Mouse (Mus musculus) midbrain, postnatal 0 days (tissue): Measurements from ENCODE around the gene Clca3a1. TPM values are rescaled to one million over a fixed set of nuclear protein-coding genes. Genes with fewer than 3 reads are reported as not detected.

Source experiments
- ATAC-seq: fragments of 200-750 bp; cut with Nextera tagmentation; 2 replicates; pipeline ENCODE4 v1.8.0; 2017; ENCODE audit warnings: moderate number of reproducible peaks, mild to moderate bottlenecking, moderate TSS enrichment, moderate library complexity; ENCODE audit not compliant: low FRiP score
- DNase-seq: peaks from one replicate; pipeline ENCODE4 v3.0.0-alpha.2; 2015; ENCODE audit warnings: low spot score
- H3K27ac ChIP-seq: fragments of 300-500 bp; sonication (generic); 2 replicates; pipeline ENCODE4 v1.5.1; 2014; ENCODE audit warnings: low read depth, mild to moderate bottlenecking, low read length, mixed read lengths
- H3K27me3 ChIP-seq: fragments of 300-500 bp; sonication (generic); 2 replicates; pipeline ENCODE4 v1.6.1; 2014; ENCODE audit warnings: low read length, control low read depth, mixed read lengths; ENCODE audit not compliant: insufficient read depth
- H3K36me3 ChIP-seq: fragments of 300-500 bp; sonication (generic); 2 replicates; pipeline ENCODE4 v1.6.1; 2014; ENCODE audit warnings: low read length, control low read depth, mixed read lengths; ENCODE audit not compliant: insufficient read depth
- H3K4me1 ChIP-seq: fragments of 300-500 bp; sonication (generic); 2 replicates; pipeline ENCODE4 v1.6.1; 2014; ENCODE audit warnings: mild to moderate bottlenecking, control low read depth, antibody characterized with exemption, low read length, mixed read lengths; ENCODE audit not compliant: insufficient read depth
- H3K4me2 ChIP-seq: fragments of 300-500 bp; sonication (generic); 2 replicates; pipeline ENCODE4 v1.6.1; 2014; ENCODE audit warnings: low read depth, mild to moderate bottlenecking, low read length, mixed read lengths; ENCODE audit not compliant: poor library complexity, severe bottlenecking
- H3K4me3 ChIP-seq: fragments of 300-500 bp; sonication (generic); 2 replicates; pipeline ENCODE4 v1.5.1; 2014; ENCODE audit warnings: low read depth, mild to moderate bottlenecking, low read length, moderate library complexity
- H3K9ac ChIP-seq: fragments of 300-500 bp; sonication (generic); replicated peaks from 2 replicates; pipeline ENCODE4 v1.6.1; 2014; ENCODE audit warnings: mild to moderate bottlenecking, low read length, moderate library complexity, mixed read lengths; ENCODE audit not compliant: poor library complexity, severe bottlenecking
- H3K9me3 ChIP-seq: fragments of 300-500 bp; sonication (generic); 2 replicates; pipeline ENCODE4 v1.6.1; 2016; ENCODE audit warnings: low read length, control low read depth
- CTCF ChIP-seq: IDR thresholded peaks from 2 replicates; pipeline ENCODE4 v1.5.1; 2016; ENCODE audit warnings: antibody characterized with exemption, mild to moderate bottlenecking
- WGBS: fragments of 180-500 bp; shearing (Covaris S2); extraction: QIAGEN DNeasy Blood & Tissue Kit; methylation state at CpG from one replicate; pipeline ENCODE4 v1.1.7; 2014; 5-methylcytosine and 5-hydroxymethylcytosine counted together
- polyA plus RNA-seq: library from polyadenylated mRNA; unstranded; fragments of >200 nt; fragmentation: Nextera tagmentation; extraction: Ambion mirVana; gene quantifications from 2 replicates; pipeline ENCODE4 v1.2.1, GENCODE M21; 2015
- total RNA-seq: library from RNA; depleted of rRNA; stranded (reverse); fragments of >200 nt; gene quantifications from 2 replicates; pipeline ENCODE4 v1.2.3, GENCODE M21; 2014

Clca3a1 gene
- total and polyA plus RNA-seq, 2 experiments from 2014 or later, result 0.27 to 1.4 TPM

GRCm38 (mm10) chr3:144697942-144698341 is 62.8 kb downstream of the Clca3a1 start:
- 90% methylated on average over 3 of the region's 3 CpGs for WGBS
- Histone ChIP-seq H3K4me1 (no peaks in the 10 kb centered on the region), H3K9me3 (no peaks in the 10 kb centered on the region), H3K27me3 (no peaks in the 10 kb centered on the region), H3K9ac (no peak overlapping the region), H3K4me2 (no peak overlapping the region), H3K36me3 (peaks cover 38% of the 10 kb centered on the region), H3K4me3 (no peak overlapping the region), H3K27ac (no peak overlapping the region)
- DNase-seq (no peak), ATAC-seq (no peak)
- TF ChIP-seq CTCF, result no peak

GRCm38 (mm10) chr3:144697154-144697553 is 63.6 kb downstream of the Clca3a1 start:
- no peak for ATAC-seq

GRCm38 (mm10) chr3:144694941-144695340 is 65.8 kb downstream of the Clca3a1 start:
- TF ChIP-seq CTCF, result no peak
- no peak overlapping the region for H3K4me2 ChIP-seq
- H3K4me1 ChIP-seq, result no peaks in the 10 kb centered on the region
- H3K27me3 ChIP-seq, result no peaks in the 10 kb centered on the region
- H3K9me3 ChIP-seq, result no peaks in the 10 kb centered on the region
- H3K36me3 ChIP-seq, result peaks cover 47% of the 10 kb centered on the region
- no peak overlapping the region for H3K27ac ChIP-seq
- no peak overlapping the region for H3K4me3 ChIP-seq
- H3K9ac ChIP-seq, result no peak overlapping the region
- WGBS, result 87% methylated on average over 7 of the region's 7 CpGs
- no peak for DNase-seq
- no peak for ATAC-seq

More at GRCm38 (mm10) chr3:144697154-144697553, 63.6 kb downstream of the Clca3a1 start:
- Histone ChIP-seq H3K4me3 (no peak overlapping the region), H3K4me2 (no peak overlapping the region), H3K4me1 (no peaks in the 10 kb centered on the region), H3K36me3 (peaks cover 41% of the 10 kb centered on the region), H3K9me3 (no peaks in the 10 kb centered on the region), H3K9ac (no peak overlapping the region), H3K27ac (no peak overlapping the region), H3K27me3 (no peaks in the 10 kb centered on the region)
- TF ChIP-seq CTCF, result no peak
- WGBS, result 75% methylated on average over 5 of the region's 5 CpGs
- no peak for DNase-seq

- WGBS, result 90% methylated on average over 10 of the region's 10 CpGs
Observed at GRCm38 (mm10) chr3:144694040-144694439, 66.7 kb downstream of the Clca3a1 start.

GRCm38 (mm10) chr3:144692052-144692451 is 68.7 kb downstream of the Clca3a1 start:
- ATAC-seq, result 0 out of 2 replicates have a peak, but pooled peaks have one; percentile 20
- no peak overlapping the region for H3K4me2 ChIP-seq

More at GRCm38 (mm10) chr3:144694040-144694439, 66.7 kb downstream of the Clca3a1 start:
- TF ChIP-seq CTCF, result no peak
- H3K9ac ChIP-seq, result 0 out of 2 replicates have a peak overlapping the region, but pooled peaks have one; percentile 19
- no peaks in the 10 kb centered on the region for H3K9me3 ChIP-seq
- H3K4me1 ChIP-seq, result no peaks in the 10 kb centered on the region
- H3K36me3 ChIP-seq, result peaks cover 52% of the 10 kb centered on the region
- ATAC-seq (no peak), DNase-seq (no peak)
- no peak overlapping the region for H3K27ac ChIP-seq
- H3K4me2 ChIP-seq, result no peak overlapping the region
- no peaks in the 10 kb centered on the region for H3K27me3 ChIP-seq
- H3K4me3 ChIP-seq, result no peak overlapping the region

GRCm38 (mm10) chr3:144689236-144689635 is 71.5 kb downstream of the Clca3a1 start:
- Histone ChIP-seq H3K4me2 (no peak overlapping the region), H3K36me3 (peaks cover 30% of the 10 kb centered on the region), H3K4me3 (no peak overlapping the region), H3K4me1 (no peaks in the 10 kb centered on the region), H3K9me3 (no peaks in the 10 kb centered on the region), H3K27ac (no peak overlapping the region), H3K27me3 (no peaks in the 10 kb centered on the region), H3K9ac (no peak overlapping the region)
- DNase-seq (peak; percentile 33), ATAC-seq (no peak)
- WGBS, result 20% methylated on average over 11 of the region's 11 CpGs
- peak; percentile 24 for TF ChIP-seq CTCF

More at GRCm38 (mm10) chr3:144692052-144692451, 68.7 kb downstream of the Clca3a1 start:
- Histone ChIP-seq H3K27me3 (no peaks in the 10 kb centered on the region), H3K9me3 (no peaks in the 10 kb centered on the region), H3K27ac (no peak overlapping the region), H3K9ac (no peak overlapping the region), H3K36me3 (peaks cover 54% of the 10 kb centered on the region), H3K4me3 (no peak overlapping the region), H3K4me1 (no peaks in the 10 kb centered on the region)
- peak; percentile 80 for DNase-seq
- WGBS, result 38% methylated on average over 3 of the region's 3 CpGs
- peak; percentile 82 for TF ChIP-seq CTCF
